21 mouse cellular contexts compared by ENCODE assay signal in genomic region chr7:80382919-80383318, GRCm38 (mm10).
"Had no signal": no experiment of that assay in that cellular context is flagged by ENCODE, and none has a peak within 500 bp of the region (broad histone marks: within the 10 kb centered on the region; RNA-seq: fewer than 3 reads in every experiment).

No protein-coding gene starts in this region.

- H3K27me3 ChIP-seq: lung, embryonic 15.5 days; megakaryocyte, embryonic 14.5 days had no signal

- H3K27ac ChIP-seq: limb, embryonic 13.5 days; liver, embryonic 12.5 days; liver, embryonic 15.5 days; lung, embryonic 15.5 days; midbrain, embryonic 13.5 days; neural tube, embryonic 13.5 days had no signal

- H3K9me3 ChIP-seq: limb, embryonic 13.5 days; liver, embryonic 12.5 days; liver, embryonic 15.5 days; lung, embryonic 15.5 days; megakaryocyte, embryonic 14.5 days; midbrain, embryonic 10.5 days; midbrain, embryonic 13.5 days; neural tube, embryonic 13.5 days had no signal

- H3K4me2 ChIP-seq: limb, embryonic 13.5 days; liver, embryonic 12.5 days; liver, embryonic 15.5 days; lung, embryonic 15.5 days; midbrain, embryonic 13.5 days; neural tube, embryonic 13.5 days had no signal

- ATAC-seq: liver, embryonic 12.5 days; midbrain, embryonic 13.5 days; midbrain, embryonic 16.5 days had no signal

- H3K4me3 ChIP-seq: limb, embryonic 13.5 days; liver, embryonic 12.5 days; liver, embryonic 15.5 days; lung, embryonic 15.5 days; midbrain, embryonic 10.5 days; midbrain, embryonic 13.5 days; myocyte; neural tube, embryonic 13.5 days had no signal

- DNase-seq: kidney, adult 9 months; kidney, postnatal 14 days; kidney, postnatal 4 days; liver; lung, adult 18-20 months; lung, postnatal 10 days; lung, postnatal 36 days; retina, postnatal 1 day; right cerebral cortex, postnatal 25 days; thymus, adult 18-20 months; thymus, postnatal 36 days had no signal

- H3K9ac ChIP-seq: limb, embryonic 13.5 days; liver, embryonic 12.5 days; liver, embryonic 15.5 days; lung, embryonic 15.5 days; midbrain, embryonic 13.5 days; neural tube, embryonic 13.5 days had no signal

- H3K36me3 ChIP-seq: midbrain, embryonic 10.5 days; midbrain, embryonic 13.5 days; neural tube, embryonic 13.5 days had no signal
